Mouse (Mus musculus): ENCODE measurements around the gene Notum. TPM values are rescaled to one million over a fixed set of nuclear protein-coding genes. Genes with fewer than 3 reads are reported as not detected.
A peak's percentile ranks its signal among the peaks of the same experiment; 100 is the strongest.

The Notum gene
- total and polyA plus RNA-seq, 2 experiments, result 34.9 to 61.6 TPM

DNA sequence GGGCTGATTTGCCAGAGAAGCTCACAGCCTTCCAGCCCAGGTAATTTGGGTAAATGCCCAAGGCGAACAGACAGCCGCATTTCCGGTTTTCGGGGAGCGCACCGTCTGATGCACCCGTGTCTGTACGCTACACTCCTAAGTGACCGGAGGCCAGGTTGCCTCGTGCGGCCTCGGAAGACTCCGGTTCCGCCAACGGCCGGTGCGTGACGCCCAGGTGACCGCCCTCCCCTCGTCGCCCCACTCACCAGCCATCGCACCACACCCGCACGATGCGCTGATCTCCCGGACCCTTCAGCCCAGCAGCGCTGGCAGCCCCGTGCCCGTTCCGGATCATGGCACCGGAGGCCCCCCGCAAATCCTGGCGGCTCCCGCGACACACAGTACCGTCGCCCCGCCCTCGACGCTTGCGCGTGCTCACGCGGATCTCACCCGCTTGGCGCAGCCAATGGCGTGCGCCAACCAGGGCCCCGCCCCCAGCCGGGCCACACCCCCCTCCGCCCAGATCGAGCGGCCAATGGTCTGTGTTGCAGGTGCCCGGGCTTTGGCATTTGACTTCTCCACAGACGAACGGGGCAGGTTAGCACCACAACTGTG lies 43.4 kb downstream of the Notum start, which contains the start of gene Pcyt2:
Gene Pcyt2 (minus strand): TSS at position 418 of the 594 bp plus-strand sequence.
- H3K9ac ChIP-seq (ENCODE audit: low read depth, low read length), result peak within 1 kb of the TSS; percentile 100
- peaks cover 21% of the 10 kb centered on the region for H3K79me2 ChIP-seq (ENCODE audit: control insufficient read depth, insufficient read depth, low read length)
- no peak for TF ChIP-seq CTCF (IDR thresholded peaks at IDR 0.05; ENCODE audit: low read depth, low read length)
- peak; percentile 97 for TF ChIP-seq POLR2A (IDR thresholded peaks at IDR 0.05; ENCODE audit: extremely low read depth, insufficient read depth, low read length)
- peak within 1 kb of the TSS; percentile 99 for H3K4me3 ChIP-seq (ENCODE audit: insufficient read depth, low read depth, low read length)
- peaks cover 24% of the 10 kb centered on the region for H3K4me1 ChIP-seq (ENCODE audit: control insufficient read depth, insufficient read depth, low read length)
- H3K36me3 ChIP-seq (ENCODE audit: control insufficient read depth, insufficient read depth, low read length), result peaks cover 34% of the 10 kb centered on the region
- WGBS, result under 1% methylated on average over 56 of the region's 56 CpGs
- peak within 1 kb of the TSS; percentile 100 for H3K27ac ChIP-seq (replicated peaks; ENCODE audit: insufficient read depth, low read depth, low read length)
- peak; percentile 86 for DNase-seq (ENCODE audit: extremely low read depth, low read depth, low spot score)
- no peaks in the 10 kb centered on the region for H3K27me3 ChIP-seq (ENCODE audit: control insufficient read depth, insufficient read depth, low read length)

DNA sequence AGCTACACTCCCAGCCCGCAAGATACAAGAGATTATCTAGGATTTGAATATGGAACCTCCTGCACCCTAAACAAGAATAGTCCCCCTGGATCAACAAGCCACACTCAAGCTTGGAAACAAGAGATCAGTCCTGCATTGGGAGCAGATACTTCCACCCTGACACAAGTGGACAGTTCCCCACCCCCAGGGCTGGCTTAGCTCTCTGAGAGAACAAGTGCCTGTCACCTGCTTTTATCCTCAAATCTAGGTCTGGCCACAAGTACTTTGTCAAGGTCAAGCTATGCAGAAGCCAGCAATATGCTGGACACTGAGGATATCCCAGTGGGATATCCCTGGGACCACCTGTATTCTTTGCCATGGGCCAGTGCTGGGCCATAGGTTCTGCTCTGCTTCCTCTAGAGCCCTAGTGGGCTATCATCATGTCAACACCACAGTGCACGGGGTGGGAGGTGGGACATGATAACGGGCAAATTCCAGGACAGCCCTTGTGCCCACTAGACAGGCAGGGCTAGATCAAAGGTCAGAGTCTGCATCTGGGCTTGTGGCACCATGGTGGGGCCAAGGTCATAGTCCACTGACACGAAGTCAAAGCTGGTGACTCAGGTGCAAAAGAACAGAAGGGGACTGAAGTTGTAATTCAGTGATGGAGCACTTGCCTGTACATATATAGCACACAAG lies 44.2 kb downstream of the Notum start:
- DNase-seq (ENCODE audit: extremely low read depth, low read depth, low spot score), result peak; percentile 95
- H3K36me3 ChIP-seq (ENCODE audit: control insufficient read depth, insufficient read depth, low read length), result peaks cover 36% of the 10 kb centered on the region

DNA sequence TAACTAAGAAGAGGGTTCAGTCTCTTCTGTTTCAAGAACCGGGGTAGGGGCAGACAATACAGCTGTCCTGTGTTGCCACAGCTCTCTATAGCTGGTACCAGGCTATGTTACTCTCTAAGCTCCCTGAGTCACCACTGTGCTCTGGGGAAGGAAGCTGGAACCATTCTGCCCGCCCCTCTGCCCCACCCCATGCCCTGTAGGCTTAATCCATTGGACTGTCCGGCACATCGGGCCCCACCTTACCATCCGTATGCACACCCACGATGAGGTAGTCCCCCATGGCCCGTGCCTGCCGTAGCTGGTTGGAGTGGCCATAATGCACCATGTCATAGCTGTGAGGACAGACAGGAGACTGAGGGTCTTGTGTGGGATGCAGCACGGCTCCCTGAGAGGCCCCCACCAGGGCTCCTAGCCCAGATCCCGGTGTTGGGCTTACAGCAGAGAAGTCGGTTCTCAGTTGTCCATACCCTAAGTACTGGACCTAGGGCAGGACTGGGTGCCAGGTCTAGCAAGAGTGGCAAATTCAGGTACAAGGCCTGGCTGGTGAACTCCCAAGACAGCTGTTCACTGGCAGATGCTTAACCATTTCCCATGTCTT lies 45.3 kb downstream of the Notum start:
- Histone ChIP-seq H3K27ac (replicated peaks; ENCODE audit: insufficient read depth, low read depth, low read length) (peak overlapping the region; percentile 100), H3K4me3 (ENCODE audit: insufficient read depth, low read depth, low read length) (peak overlapping the region; percentile 99), H3K27me3 (ENCODE audit: control insufficient read depth, insufficient read depth, low read length) (no peaks in the 10 kb centered on the region), H3K9ac (ENCODE audit: low read depth, low read length) (peak overlapping the region; percentile 55), H3K79me2 (ENCODE audit: control insufficient read depth, insufficient read depth, low read length) (peaks cover 21% of the 10 kb centered on the region), H3K36me3 (ENCODE audit: control insufficient read depth, insufficient read depth, low read length) (peaks cover 41% of the 10 kb centered on the region), H3K4me1 (ENCODE audit: control insufficient read depth, insufficient read depth, low read length) (peaks cover 24% of the 10 kb centered on the region)
- no peak for TF ChIP-seq CTCF (IDR thresholded peaks at IDR 0.05; ENCODE audit: low read depth, low read length)
- no peak for TF ChIP-seq POLR2A (IDR thresholded peaks at IDR 0.05; ENCODE audit: extremely low read depth, insufficient read depth, low read length)
- WGBS, result 31% methylated on average over 11 of the region's 11 CpGs
- peak; percentile 45 for DNase-seq (ENCODE audit: extremely low read depth, low read depth, low spot score)

More for the DNA sequence above, 44.2 kb downstream of the Notum start:
- Histone ChIP-seq H3K79me2 (ENCODE audit: control insufficient read depth, insufficient read depth, low read length) (peaks cover 21% of the 10 kb centered on the region), H3K4me1 (ENCODE audit: control insufficient read depth, insufficient read depth, low read length) (peaks cover 24% of the 10 kb centered on the region), H3K27me3 (ENCODE audit: control insufficient read depth, insufficient read depth, low read length) (no peaks in the 10 kb centered on the region), H3K9ac (ENCODE audit: low read depth, low read length) (peak overlapping the region; percentile 100), H3K27ac (replicated peaks; ENCODE audit: insufficient read depth, low read depth, low read length) (peak overlapping the region; percentile 100), H3K4me3 (ENCODE audit: insufficient read depth, low read depth, low read length) (peak overlapping the region; percentile 99)
- 24% methylated on average over 4 of the region's 4 CpGs for WGBS
- TF ChIP-seq CTCF (IDR thresholded peaks at IDR 0.05; ENCODE audit: low read depth, low read length), result no peak
- TF ChIP-seq POLR2A (IDR thresholded peaks at IDR 0.05; ENCODE audit: extremely low read depth, insufficient read depth, low read length), result 0 out of 2 replicates have a peak, but pooled peaks have one; percentile 38

DNA sequence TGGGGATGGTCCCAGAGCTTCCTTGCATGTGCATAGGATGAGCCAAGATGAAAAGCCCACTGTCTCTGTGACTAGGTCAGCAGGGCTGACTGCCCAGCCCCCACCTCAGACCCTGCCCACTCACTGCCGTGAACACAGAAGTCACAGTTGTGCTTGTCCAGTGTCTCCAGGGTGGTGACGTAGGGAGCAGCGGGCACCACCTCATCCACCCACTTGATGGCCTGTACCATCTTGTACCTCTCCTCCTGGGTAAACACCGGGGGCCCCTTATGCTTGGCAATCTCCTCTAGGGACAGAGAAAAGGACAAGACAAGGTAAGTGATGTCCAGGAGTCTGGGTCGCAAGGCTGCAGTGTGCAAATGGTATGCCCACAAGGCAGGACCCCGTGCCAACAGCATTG lies 45.8 kb downstream of the Notum start:
- Histone ChIP-seq H3K4me1 (ENCODE audit: control insufficient read depth, insufficient read depth, low read length) (peaks cover 24% of the 10 kb centered on the region), H3K27me3 (ENCODE audit: control insufficient read depth, insufficient read depth, low read length) (no peaks in the 10 kb centered on the region), H3K4me3 (ENCODE audit: insufficient read depth, low read depth, low read length) (peak overlapping the region; percentile 99; the same call in 1 of the 2 replicates), H3K9ac (ENCODE audit: low read depth, low read length) (peak overlapping the region; percentile 55), H3K36me3 (ENCODE audit: control insufficient read depth, insufficient read depth, low read length) (peaks cover 41% of the 10 kb centered on the region), H3K27ac (replicated peaks; ENCODE audit: insufficient read depth, low read depth, low read length) (peak overlapping the region; percentile 100), H3K79me2 (ENCODE audit: control insufficient read depth, insufficient read depth, low read length) (peaks cover 21% of the 10 kb centered on the region)
- WGBS, result 69% methylated on average over 6 of the region's 6 CpGs
- peak; percentile 22 for DNase-seq (ENCODE audit: extremely low read depth, low read depth, low spot score)
- TF ChIP-seq POLR2A (IDR thresholded peaks at IDR 0.05; ENCODE audit: extremely low read depth, insufficient read depth, low read length), result no peak
- TF ChIP-seq CTCF (IDR thresholded peaks at IDR 0.05; ENCODE audit: low read depth, low read length), result no peak

DNA sequence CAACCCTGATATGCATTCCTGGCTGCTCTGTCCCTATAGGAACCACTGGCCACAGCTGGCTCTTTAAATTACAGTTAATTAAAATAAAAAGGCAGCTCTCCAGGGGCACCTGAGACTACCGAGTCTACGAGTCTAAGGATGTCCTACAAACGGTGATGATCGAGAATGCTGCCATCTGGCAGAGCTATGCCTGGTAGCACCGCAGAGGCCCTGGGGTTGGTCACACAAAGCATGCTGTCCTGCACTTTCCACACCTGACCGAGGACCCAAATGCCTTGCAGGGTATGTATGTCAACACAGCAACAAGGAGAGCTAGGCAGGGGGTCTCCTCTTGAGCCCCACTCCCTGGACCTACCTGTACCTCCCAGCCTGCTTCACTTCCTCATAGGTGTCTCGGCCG lies 47.0 kb downstream of the Notum start:
- H3K4me3 ChIP-seq (ENCODE audit: insufficient read depth, low read depth, low read length), result no peak overlapping the region
- H3K27ac ChIP-seq (replicated peaks; ENCODE audit: insufficient read depth, low read depth, low read length), result peak overlapping the region; percentile 45
- TF ChIP-seq CTCF (IDR thresholded peaks at IDR 0.05; ENCODE audit: low read depth, low read length) (no peak), POLR2A (IDR thresholded peaks at IDR 0.05; ENCODE audit: extremely low read depth, insufficient read depth, low read length) (no peak)
- peaks cover 40% of the 10 kb centered on the region for H3K36me3 ChIP-seq (ENCODE audit: control insufficient read depth, insufficient read depth, low read length)
- WGBS, result 67% methylated on average over 8 of the region's 8 CpGs
- no peak for DNase-seq (ENCODE audit: extremely low read depth, low read depth, low spot score)
- peaks cover 26% of the 10 kb centered on the region for H3K4me1 ChIP-seq (ENCODE audit: control insufficient read depth, insufficient read depth, low read length)
- peaks cover 21% of the 10 kb centered on the region for H3K79me2 ChIP-seq (ENCODE audit: control insufficient read depth, insufficient read depth, low read length)
- no peaks in the 10 kb centered on the region for H3K27me3 ChIP-seq (ENCODE audit: control insufficient read depth, insufficient read depth, low read length)
- H3K9ac ChIP-seq (ENCODE audit: low read depth, low read length), result peak overlapping the region; percentile 49; the same call in 1 of the 2 replicates
